Mouse (Mus musculus) G1E (cell line): ENCODE data around the gene Jpt1.
"Not testable (repeated sequence)": the region's sequence is repeated elsewhere in the genome, so short reads cannot be mapped to it uniquely, and the experiment has no call there.

Experiments used
- CTCF ChIP-seq: IDR thresholded peaks from 2 replicates; pipeline ENCODE4 v1.5.1; 2012; ENCODE audit warnings: low read depth, low read length, inconsistent platforms, mixed read lengths
- POLR2AphosphoS5 ChIP-seq: IDR thresholded peaks from 2 replicates; pipeline ENCODE4 v1.6.1; 2012; ENCODE audit warnings: low read depth, low read length, inconsistent platforms; ENCODE audit not compliant: insufficient replicate concordance
- TAL1 ChIP-seq: conservative IDR thresholded peaks from 2 replicates; pipeline ENCODE4 v1.6.1; 2012; ENCODE audit warnings: low read depth, low read length, inconsistent platforms, mixed read lengths

GRCm38 (mm10) chr11:115477388-115477787 is 36.8 kb downstream of the Jpt1 start:
- not testable (repeated sequence) for TF ChIP-seq CTCF, POLR2AphosphoS5, TAL1
